Mouse (Mus musculus): ENCODE results near the gene Sox6.

Sox6 gene

DNA sequence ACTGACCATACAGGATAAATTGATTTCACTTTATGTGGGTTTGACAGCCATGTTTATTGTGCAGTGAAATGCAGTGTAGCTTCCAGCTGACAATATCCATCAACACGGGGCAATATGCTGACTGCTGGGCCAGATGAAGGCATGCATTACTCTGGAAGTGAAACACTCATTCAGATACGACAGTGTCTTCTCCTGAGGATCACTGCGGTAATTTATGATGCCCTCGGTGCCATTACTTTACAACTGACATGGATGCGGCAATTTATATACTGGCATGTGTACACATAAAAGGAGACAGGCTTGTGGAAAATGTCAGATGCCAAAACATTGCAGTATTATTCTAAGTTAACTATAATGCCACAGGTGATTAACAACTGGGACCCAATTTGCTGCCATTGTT lies 546.9 kb downstream of the Sox6 start:
- DNase-seq (ENCODE audit: low read depth, low spot score), result no peak

DNA sequence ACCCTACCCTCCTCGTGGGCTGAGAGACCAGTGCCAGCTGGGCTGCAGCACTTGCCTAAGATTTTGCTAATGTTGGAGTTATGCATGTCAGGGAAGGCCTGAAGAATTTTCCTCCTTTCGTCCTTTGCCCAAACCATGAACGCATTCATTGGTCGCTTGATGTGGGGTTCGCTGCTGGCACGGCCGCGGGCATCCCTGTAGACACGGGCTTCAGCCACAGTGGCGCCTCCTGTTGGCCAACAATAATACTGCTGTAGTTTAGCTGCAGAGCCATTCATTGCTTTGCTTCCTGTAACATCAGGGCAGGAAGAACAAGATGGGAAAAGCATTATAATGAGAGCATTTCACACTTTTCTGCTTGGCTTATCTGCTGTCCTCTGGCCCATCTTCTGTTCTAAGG lies 549.0 kb downstream of the Sox6 start:
- DNase-seq (ENCODE audit: low read depth, low spot score), result no peak

DNA sequence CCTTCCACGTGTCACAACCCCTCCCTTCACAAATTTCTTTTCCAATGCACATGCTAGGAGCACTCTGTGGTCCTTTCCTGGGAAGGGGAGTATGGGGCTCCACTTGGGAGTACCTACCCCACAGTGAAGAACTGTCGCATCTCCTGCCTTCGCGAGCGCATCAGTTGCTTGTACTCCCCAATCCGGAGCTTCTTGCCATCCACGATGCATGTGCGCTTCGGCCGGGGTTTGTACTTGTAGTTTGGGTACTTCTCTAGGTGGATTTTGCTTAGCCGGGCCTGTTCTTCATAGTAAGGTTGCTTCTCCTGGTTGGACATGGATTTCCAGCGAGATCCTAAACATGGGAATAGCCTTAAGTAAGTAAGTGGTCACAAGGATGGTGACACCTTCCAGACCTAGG lies 552.2 kb downstream of the Sox6 start:
- DNase-seq (ENCODE audit: low read depth, low spot score), result no peak

DNA sequence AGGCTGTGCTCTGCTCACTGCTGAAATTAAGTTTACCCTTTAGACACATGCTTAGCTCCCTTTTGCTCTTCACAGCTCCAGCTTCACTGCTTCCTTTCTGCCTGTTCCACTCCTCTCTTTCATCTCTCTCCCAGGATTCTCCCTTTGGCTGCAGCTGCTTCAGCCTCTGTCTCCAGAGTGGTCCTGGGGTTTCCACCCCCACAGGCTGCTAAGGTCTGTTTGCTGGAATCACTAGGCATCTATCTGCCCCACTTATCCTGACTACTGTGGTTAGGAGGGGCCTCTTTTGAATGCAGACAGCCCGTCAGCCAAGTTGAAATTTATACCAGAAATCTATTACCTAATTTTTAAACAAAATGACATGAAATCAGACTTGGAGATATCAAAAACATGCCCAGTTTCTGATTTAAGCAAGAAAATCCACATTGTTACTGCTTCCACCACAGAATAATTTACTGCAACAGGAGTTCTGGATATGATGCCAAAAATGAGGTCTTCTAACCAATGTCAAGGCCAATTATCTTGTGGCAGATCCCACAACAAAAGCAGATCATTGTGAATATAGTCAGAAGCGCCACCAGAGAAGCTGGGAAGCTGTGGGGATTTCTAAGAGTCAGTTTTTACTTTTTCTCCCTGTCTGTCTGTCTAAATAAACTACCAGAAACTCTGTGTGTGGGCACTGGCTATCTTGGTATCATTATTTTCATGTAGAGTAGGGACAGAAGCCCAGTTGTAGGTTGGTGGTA lies 552.8 kb downstream of the Sox6 start:
- DNase-seq (ENCODE audit: low read depth, low spot score), result no peak

DNA sequence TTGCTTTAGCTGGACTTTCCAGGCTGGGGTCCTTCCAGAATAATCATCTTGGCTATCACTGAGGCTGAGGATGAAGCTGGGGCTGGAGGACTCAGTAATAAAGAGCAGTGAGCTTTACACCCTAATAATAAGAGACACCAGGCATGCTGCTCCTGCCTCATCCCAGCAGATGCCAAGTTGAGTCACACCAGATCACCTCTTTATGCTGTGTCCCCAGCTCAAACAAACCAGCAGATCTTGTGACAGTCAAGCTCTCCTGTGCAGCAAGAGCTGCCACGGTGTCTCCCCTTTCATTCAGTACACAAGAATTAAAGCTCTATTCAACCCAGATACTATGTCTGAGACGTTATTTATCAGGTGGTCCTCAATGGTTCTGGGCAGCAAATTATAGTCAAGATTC lies 560.8 kb downstream of the Sox6 start:
- no peak for DNase-seq (ENCODE audit: low read depth, low spot score)

DNA sequence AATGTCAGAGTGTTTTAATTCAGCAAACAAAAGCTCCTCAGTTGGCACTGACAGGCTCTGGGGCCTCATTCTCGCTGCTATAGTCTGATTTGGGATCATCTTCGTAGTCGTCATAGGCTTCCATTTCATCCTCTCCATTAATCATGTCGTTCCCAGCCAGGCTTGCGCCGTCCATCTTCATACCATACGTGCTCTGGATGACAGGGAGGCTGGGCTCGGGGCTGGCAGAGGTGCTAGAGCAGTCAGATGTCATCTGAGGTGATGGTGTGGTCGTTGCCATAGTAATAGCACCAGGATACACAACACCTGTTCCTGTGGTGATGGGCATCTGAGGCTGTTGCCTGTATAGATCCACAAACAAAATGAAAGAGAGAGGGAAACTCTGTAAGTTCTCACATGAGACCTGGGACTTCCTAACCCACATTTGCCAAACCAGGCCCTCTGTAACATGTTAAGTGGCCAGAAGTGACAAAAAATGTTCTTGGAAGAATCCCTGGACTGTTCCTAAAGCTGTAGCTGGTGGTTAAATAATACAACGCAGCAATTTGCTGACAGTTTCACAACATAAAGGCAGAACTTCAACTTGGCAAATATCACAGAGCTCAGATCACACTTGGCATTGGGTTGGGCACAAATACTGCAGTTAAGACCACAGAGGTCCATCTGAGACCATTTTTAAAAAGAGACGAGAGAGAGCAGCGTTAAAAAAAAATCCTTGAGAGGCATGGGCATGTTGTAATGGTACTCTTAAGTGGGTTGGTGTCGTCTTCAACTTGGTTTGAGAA lies 561.5 kb downstream of the Sox6 start:
- DNase-seq (ENCODE audit: low read depth, low spot score), result no peak

DNA sequence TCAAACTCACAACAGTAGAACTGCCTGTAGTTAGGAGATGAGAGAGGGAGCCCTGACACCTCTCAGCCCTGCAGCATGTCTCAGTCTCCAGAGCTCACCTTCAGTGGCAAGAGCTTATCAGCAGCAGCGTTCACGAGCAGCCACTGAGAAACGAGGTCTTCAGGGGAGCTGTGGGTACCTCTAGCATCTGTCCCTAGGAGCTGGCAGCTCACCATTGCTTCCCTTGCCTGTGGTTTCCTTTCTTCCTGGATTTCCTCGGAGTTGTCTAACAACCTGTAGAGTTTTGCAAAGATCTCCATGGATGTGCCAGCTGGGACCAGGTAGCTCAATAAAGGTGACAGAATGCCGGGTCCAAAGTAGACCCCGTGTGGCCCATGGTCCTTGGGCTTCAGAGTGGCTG lies 563.4 kb downstream of the Sox6 start:
- no peak for DNase-seq (ENCODE audit: low read depth, low spot score)

DNA sequence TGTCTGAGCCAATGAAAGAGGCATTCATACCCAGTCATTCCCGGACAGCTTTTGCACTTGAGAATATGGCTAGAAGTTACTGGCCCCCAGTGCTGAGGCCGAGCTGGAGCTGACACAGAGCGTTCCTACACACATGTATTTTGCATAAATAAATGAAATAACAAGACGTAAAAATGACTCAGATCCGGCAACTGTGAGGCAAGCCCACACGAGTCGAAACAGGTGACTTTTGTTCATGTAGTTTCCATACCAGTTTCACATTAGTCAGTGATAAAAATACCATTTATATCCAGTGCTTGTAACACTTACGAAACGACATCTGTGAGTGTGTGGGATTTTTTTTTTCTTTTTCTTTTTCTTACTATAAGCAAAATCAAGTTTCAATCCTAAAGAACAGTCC lies 564.5 kb downstream of the Sox6 start:
- peak; percentile 31 for DNase-seq (ENCODE audit: low read depth, low spot score)

DNA sequence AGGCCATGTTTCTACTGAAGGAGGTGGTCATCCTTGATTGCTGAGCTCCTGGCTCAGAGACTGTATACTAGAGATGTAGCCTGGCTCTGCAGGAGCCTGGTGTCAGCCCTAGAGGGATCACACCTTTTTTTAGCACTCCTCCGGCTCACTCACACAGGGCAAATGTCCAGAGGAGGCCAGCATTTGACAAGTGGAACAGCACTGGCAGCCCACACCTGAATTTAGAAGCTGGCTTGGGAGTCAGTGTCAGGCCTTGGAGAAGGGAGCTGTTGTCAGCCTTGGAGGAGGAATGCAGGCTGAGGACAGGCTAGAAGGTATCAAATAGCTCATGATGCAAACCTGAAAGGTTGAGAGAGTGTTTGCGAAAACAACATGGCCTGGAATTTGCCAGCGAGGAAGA lies 565.7 kb downstream of the Sox6 start:
- no peak for DNase-seq (ENCODE audit: low read depth, low spot score)

DNA sequence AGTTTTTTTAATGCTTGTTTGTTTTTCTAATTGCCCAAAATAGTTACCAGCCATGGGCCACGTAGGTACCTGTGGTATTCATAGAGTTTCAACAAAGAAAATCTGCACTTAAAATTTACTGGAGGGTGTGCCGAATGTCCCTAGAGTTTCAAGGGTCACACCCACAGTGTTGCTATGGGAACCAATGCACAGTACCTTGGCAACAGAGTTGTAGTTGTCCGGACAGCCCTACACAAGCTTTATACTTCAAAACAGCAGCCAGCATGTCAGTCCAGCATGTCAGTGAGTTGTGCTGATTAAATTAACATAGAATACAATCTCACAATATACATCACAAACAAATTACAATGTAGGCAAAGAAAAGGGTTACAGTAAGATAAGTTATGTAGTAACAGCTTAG lies 567.1 kb downstream of the Sox6 start:
- DNase-seq (ENCODE audit: low read depth, low spot score), result no peak

DNA sequence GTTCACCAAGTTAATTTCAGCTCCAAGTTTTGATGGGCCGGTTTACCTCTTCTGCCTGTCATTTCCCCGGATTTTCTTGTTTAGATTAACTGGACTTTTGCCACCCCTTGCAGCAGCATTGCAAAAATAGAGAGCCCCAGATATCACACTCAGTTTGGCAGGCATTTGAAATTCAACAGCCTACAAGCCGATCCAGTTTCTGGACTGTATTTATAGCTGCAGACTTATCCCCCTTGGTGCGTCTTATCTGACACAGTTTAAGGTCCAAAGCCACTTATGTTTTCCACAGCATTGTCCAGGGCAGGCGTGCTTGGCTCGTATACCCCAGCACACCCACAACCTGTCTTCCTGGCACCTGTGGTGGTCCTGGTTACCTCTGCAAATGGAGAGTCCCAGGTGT lies 571.8 kb downstream of the Sox6 start:
- DNase-seq (ENCODE audit: low read depth, low spot score), result peak; percentile 9

DNA sequence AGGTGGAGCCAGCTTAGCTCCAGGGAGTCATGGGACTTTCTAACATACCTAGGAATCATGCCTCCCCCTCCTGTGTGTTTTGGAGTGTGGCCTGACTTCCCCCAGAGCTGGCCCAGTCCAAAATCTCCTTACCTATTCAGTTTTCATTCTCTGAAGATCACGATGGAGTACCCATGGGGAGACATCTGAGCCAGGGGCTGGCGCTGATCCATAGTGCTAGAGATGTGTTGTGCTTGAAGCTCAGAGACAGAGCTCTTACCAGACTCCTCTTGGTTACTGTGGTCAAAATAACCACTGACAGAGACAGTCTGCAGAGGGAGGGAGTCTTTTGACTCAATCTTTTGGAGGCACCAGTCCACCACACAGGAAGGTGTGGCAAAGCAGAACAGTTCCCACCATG lies 575.2 kb downstream of the Sox6 start:
- no peak for DNase-seq (ENCODE audit: low read depth, low spot score)

DNA sequence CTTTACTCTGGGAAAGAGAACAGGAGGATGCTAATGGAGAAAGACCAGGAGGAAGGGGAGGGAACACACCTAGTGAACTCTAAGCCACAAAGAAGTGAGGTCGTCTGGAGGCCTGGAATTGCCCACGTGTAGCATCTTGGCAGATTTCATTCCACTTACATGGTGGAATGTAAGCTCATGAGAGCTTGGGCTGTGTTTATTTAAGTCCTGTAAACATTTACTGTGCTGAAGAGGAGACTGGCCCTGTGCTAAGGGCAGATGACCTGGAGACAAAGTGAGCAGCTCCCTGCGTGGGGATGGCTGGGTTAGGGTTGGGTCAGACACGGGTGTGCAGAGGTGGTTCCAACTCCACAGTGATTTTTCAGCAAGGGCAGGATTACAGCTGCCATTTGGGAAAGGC lies 576.3 kb downstream of the Sox6 start:
- no peak for DNase-seq (ENCODE audit: low read depth, low spot score)

DNA sequence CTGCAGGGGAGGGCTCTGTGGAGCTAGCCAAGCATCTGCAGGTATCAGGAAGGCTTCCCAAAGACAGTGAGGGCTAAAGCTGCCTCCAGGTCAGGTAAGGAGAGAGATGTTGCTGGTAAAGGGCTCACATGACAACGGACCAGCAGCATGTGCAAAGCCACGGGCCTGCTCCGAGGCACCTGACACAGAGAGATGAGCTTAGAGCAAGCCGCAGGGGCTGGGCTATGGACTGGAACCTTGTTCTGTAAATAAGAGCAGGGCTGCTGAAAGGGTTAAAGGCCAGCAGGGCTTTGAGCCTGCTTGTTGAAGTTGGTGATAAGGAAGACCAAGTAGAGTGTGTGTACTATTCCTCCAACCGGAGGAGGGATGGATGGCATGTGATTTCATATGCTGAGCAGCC lies 583.6 kb downstream of the Sox6 start:
- no peak for DNase-seq (ENCODE audit: low read depth, low spot score)

DNA sequence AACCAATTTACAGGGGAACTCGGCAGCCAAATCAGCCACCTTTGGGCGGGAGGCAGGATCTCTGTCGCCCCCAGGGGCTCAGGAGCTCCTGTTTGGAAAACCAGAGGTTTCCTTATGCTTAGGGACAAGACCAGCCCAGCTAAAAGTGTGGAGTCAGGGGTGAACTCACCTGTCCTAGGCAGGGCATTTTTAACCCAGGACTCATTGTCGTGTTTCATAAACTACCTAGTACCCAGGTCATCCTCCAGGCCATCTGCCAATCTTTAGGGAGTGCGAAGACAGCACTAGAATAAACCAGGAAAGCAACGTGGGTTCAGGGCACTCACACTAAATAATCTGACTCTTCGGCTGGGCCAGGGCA lies 584.9 kb downstream of the Sox6 start:
- DNase-seq (ENCODE audit: low read depth, low spot score), result no peak

DNA sequence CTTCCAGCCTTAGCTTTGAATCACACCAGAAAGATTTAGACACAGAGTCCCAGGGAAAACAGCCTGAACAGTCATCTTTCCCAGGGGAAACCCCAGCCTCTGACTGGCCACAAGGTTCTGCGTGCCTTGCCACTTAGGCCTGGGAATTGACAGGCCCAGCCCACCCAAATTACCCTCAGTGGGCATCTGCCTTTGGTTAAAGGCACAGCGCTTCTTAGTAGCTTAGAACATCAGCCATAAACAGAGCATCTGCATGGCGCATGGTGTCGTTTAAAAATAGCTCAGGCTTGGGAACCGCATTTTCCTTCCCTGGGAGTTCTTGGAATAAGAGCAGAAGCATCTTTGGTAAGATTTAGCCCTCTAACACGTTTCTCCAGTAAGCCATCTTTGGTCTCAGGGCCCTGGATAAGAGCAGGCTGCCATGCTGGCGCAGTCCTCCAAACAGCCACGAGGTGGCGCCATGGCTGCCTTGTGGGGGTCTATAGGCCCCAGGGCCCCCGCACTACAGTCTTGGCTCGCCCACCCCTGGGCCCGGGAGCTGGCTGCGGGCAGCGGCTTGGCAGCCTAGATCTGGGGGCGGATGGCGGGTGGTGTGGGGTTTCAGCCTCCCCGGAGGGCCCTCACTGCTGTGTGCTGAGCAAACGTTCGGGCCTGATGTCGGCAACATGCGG lies 585.4 kb downstream of the Sox6 start:
- no peak for DNase-seq (ENCODE audit: low read depth, low spot score)

DNA sequence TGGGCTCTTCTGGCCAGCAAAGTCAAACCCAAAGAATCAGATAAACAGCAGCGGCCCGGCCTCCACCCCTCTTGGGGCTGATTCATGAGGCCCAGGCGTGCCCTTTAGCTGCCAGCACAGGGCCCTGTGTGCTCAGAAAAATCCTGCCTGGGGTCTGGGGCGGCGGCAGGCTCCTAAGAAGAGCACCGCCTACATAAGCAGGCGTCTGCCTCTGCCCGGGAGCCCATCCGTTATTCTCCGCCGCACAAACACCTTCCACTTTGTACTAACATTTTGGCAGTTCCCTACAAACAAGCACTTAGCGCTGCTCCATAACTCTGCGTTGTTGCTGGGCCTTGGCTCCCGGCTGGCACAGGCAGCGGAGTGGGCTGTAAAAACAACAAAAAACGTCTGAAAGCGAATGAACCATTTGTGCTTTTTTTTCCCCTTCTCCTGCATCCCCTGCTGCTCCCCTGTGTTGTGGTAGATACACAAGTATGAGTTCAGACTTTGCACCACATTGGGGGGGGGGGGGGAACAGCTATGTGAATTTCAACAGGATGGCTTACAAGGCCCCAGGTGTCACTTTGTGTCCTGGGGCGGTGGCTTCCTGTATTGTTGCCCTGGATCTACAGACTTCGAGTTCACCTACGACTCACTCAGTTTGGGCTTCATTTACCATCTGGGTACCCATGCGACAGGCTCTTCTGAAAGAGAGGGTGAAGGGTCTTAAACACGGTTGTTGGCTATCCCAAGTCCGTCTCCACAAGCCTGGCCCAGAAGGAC lies 588.0 kb downstream of the Sox6 start:
- DNase-seq (ENCODE audit: low read depth, low spot score), result no peak

DNA sequence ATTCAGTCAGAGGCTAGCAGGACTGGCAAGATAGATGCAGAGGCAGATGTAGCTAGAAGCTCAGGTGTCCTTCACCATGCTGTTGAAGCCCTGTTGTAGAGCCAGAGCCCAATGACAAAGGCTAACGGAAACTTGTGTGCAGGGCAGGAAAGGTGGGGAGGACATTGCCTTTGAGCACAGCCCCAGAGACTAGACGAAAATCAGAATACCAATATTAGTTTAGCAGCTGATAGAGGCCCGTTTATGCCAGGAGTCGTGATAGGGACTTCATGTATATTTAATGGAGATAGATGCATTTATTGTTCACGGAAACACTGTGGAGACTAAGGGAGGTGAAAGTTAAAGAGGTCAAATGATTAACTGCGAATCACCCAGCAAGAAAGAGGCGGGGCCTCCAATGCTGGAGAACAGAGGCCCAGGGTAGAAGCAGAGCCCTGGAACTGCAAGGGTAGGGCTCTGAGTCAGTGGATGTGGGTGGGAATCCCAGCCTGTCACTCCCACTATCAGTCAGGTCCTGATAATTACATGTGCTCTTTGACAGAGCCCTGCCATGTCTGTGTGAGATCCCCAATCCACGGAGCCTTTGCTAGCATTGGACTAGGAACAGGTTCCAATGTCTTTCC lies 590.1 kb downstream of the Sox6 start:
- no peak for DNase-seq (ENCODE audit: low read depth, low spot score)

DNA sequence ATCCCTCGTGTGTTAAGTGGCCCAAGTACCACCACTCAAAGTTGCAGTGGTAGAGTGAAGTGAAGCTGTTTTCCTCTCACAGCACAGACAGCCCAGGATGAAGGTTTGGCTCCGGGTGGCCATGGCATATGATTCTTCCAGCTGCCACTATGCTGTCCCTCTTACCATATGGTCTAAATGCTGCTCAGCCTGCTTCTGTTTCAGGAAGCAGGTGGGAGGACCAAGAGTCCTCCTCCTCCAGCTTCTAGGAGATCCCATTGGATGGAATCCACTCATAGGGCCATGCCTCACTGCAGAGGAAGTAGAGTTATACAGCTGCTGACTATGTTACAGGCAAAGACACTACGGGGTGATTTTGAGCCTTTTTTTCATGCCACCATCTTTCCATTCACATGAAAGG lies 591.5 kb downstream of the Sox6 start:
- peak; percentile 68 for DNase-seq (ENCODE audit: low read depth, low spot score)

DNA sequence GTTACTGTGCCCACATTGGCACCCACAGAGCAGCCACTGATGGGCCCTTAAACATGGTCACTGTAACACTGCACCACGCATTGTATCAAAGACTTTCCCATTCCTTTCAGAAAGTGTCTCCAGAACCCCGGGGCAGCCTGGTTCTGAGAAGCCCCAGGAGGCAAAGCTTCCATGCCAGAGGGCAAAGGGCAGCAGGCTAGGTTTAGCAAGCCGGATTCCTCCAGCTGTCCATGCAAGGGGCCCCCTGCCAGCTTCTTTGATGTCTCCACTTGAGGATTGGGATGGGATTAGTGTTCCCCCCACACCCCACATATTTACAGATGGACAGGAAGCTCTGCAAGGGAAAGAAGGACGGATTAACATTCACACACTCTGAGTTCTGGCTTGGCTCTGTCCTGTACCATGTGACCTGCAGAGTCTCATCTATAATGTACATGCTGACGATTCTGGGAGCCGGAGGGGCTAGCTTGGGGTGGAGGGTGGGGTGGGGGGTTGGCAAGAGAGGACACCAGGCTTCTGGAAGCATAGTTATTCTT lies 592.0 kb downstream of the Sox6 start:
- no peak for DNase-seq (ENCODE audit: low read depth, low spot score)
